ENCODE assay signal across 11 mouse cellular contexts in the genomic region with DNA sequence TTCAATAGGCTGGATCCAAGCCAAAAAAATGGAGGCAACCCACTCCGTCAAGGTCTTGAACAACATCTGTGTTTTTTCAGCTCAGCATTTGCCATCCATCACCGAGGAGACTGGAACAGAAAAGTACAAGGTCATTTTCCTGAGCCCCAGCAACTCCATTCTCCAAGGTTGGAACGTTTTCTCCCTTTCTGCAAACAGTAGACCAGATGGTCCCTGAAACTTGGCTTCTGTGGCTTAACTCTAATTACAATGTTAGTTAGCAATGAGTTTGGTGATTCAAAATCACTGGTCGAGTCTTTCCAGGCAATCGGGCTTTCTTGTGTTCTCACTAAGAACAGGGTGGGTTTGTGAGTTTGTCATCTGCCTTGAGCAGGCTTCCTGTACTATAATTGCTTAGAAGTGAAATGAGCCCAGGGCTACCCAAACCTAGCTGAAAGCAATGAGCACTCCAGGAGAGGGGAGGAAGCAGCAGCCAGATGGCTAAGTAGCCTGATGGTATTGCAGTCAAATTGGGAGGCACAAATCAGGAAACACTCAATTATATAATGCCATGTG.
DNase-seq lines count a peak whose midpoint lies in the region; ATAC-seq and TF ChIP-seq lines count a peak whose summit lies in the region.
"Had no signal": no experiment of that assay in that cellular context is flagged by ENCODE, and none has a peak within 500 bp of the region (broad histone marks: within the 10 kb centered on the region; RNA-seq: fewer than 3 reads in every experiment).

No protein-coding gene starts in this region.

- DNase-seq in embryonic facial prominence, embryonic 11.5 days (ENCODE audit: low spot score), result peak; percentile 4
- no peak for DNase-seq in embryonic facial prominence, embryonic 10.5 days (ENCODE audit: low spot score)
- peak; percentile 8 for DNase-seq in kidney, postnatal 10 days
- no peak for DNase-seq in kidney, postnatal 36 days
- DNase-seq in adrenal gland, postnatal 14 days, result peak; percentile 59
- DNase-seq in hindbrain, postnatal 0 days (ENCODE audit: low spot score), result peak; percentile 50
- DNase-seq: cerebellum, adult 8-10 months; thymus, adult 2 months had no signal

- no peaks in the 10 kb centered on the region for H3K9me3 ChIP-seq in embryonic facial prominence, embryonic 11.5 days (replicated peaks; ENCODE audit: control insufficient read depth, low read length)
- no peaks in the 10 kb centered on the region for H3K9me3 ChIP-seq in embryonic facial prominence, embryonic 10.5 days
- no peaks in the 10 kb centered on the region for H3K9me3 ChIP-seq in hindbrain, postnatal 0 days (ENCODE audit: low read length)

- WGBS in embryonic facial prominence, embryonic 11.5 days, result 65% methylated on average over 5 of the region's 5 CpGs
- WGBS in embryonic facial prominence, embryonic 10.5 days, result 78% methylated on average over 5 of the region's 5 CpGs
- 43% methylated on average over 5 of the region's 5 CpGs for WGBS in hindbrain, postnatal 0 days

- H3K4me3 ChIP-seq in embryonic facial prominence, embryonic 11.5 days (ENCODE audit: low read depth, low read length), result no peak overlapping the region
- no peak overlapping the region for H3K4me3 ChIP-seq in embryonic facial prominence, embryonic 10.5 days
- H3K4me3 ChIP-seq in hindbrain, postnatal 0 days (ENCODE audit: low read length), result no peak overlapping the region

- no peak overlapping the region for H3K27ac ChIP-seq in embryonic facial prominence, embryonic 11.5 days (replicated peaks; ENCODE audit: low read depth, low read length)
- no peak overlapping the region for H3K27ac ChIP-seq in embryonic facial prominence, embryonic 10.5 days (replicated peaks)
- no peak overlapping the region for H3K27ac ChIP-seq in hindbrain, postnatal 0 days

- no peak for TF ChIP-seq CTCF in hindbrain, postnatal 0 days (IDR thresholded peaks at IDR 0.05; ENCODE audit: low read depth)

- no peak overlapping the region for H3K9ac ChIP-seq in embryonic facial prominence, embryonic 11.5 days (replicated peaks; ENCODE audit: low read length)
- H3K9ac ChIP-seq in hindbrain, postnatal 0 days (replicated peaks; ENCODE audit: low read length), result no peak overlapping the region

- no peak overlapping the region for H3K4me2 ChIP-seq in embryonic facial prominence, embryonic 11.5 days (ENCODE audit: low read depth, low read length)
- H3K4me2 ChIP-seq in hindbrain, postnatal 0 days (ENCODE audit: low read depth, low read length), result no peak overlapping the region

- no peaks in the 10 kb centered on the region for H3K36me3 ChIP-seq in embryonic facial prominence, embryonic 11.5 days (replicated peaks; ENCODE audit: control insufficient read depth, insufficient read depth, low read depth, low read length)
- H3K36me3 ChIP-seq in embryonic facial prominence, embryonic 10.5 days (replicated peaks), result no peaks in the 10 kb centered on the region
- H3K36me3 ChIP-seq in hindbrain, postnatal 0 days (ENCODE audit: insufficient read depth, low read length), result no peaks in the 10 kb centered on the region

- H3K4me1 ChIP-seq in embryonic facial prominence, embryonic 11.5 days (ENCODE audit: control insufficient read depth, insufficient read depth, low read length), result no peaks in the 10 kb centered on the region
- H3K4me1 ChIP-seq in embryonic facial prominence, embryonic 10.5 days, result no peaks in the 10 kb centered on the region
- H3K4me1 ChIP-seq in hindbrain, postnatal 0 days (ENCODE audit: insufficient read depth, low read length), result no peaks in the 10 kb centered on the region

- ATAC-seq in embryonic facial prominence, embryonic 11.5 days (replicated peaks; ENCODE audit: insufficient number of reproducible peaks, low FRiP score, low TSS enrichment, low read depth), result no peak
- ATAC-seq in hindbrain, postnatal 0 days, result peak; percentile 43; the same call in 1 of the 2 replicates
- no peak for ATAC-seq in CD4-positive, CD25-positive, alpha-beta regulatory T cell, adult 4 months
- no peak for ATAC-seq in monocyte, adult 5-6 weeks (replicated peaks; ENCODE audit: insufficient number of reproducible peaks, low FRiP score, low TSS enrichment, poor library complexity, severe bottlenecking)
- ATAC-seq: inflammation-experienced regulatory T-cells, adult 6 months had no signal

- H3K27me3 ChIP-seq in embryonic facial prominence, embryonic 11.5 days (ENCODE audit: control insufficient read depth, insufficient read depth, low read length), result no peaks in the 10 kb centered on the region
- no peaks in the 10 kb centered on the region for H3K27me3 ChIP-seq in embryonic facial prominence, embryonic 10.5 days (replicated peaks; ENCODE audit: low read depth, poor library complexity, severe bottlenecking)
- H3K27me3 ChIP-seq in hindbrain, postnatal 0 days (ENCODE audit: insufficient read depth, low read length), result no peaks in the 10 kb centered on the region

Comparison
In these comparisons a context has a peak if more than half of its experiments do, and no peak if none do; other contexts are left out.
1. DNase-seq: peak in embryonic facial prominence, embryonic 11.5 days (single experiment), kidney, postnatal 10 days (single experiment), adrenal gland, postnatal 14 days (single experiment) and hindbrain, postnatal 0 days (single experiment); none in embryonic facial prominence, embryonic 10.5 days (single experiment) and kidney, postnatal 36 days (0 of 2).